Mouse (Mus musculus): ENCODE measurements around the gene Myo9b.
"Not testable (repeated sequence)": the region's sequence is repeated elsewhere in the genome, so short reads cannot be mapped to it uniquely, and the experiment has no call there.

Myo9b gene

DNA sequence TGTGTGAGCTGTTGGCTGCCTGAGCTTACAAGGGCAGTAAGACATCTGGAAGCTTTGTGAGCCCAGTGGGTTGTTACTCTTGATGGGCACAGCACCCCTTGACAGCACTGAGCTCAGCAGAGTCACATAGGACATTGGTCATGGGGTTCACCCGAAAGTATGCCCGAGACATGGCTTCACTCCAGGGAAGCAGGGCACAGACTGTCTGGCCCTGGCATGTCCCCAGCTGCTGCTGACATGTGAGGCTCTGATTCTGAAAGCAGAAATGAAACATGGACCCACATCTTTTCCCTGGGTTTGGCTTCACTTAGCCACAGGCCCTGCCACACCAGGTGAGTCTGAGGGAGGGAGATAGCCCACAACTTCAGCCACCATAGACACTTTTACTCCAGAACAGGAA lies 24.3 kb downstream of the Myo9b start:
- no peak for DNase-seq (ENCODE audit: extremely low spot score)

DNA sequence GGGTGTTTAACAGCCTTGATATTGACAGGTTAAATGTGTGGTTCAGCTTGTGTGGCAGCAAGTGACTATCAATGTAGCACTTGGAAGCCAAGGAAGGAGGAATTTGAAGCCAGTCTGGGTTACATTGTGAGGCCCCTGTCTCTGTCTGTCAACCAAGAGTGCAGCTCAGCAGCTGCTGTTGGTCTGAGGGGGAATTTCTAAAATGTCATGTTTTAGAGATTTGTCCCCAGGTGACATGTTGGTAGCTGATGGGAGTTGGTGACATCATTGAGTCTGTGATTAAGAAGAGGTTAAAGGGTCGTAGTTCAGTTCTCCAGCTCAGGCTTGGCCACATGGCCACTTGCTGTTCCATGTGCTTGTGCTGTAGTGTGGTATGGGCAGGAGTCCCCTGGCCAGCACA lies 24.9 kb downstream of the Myo9b start:
- no peak for DNase-seq (ENCODE audit: extremely low spot score)

DNA sequence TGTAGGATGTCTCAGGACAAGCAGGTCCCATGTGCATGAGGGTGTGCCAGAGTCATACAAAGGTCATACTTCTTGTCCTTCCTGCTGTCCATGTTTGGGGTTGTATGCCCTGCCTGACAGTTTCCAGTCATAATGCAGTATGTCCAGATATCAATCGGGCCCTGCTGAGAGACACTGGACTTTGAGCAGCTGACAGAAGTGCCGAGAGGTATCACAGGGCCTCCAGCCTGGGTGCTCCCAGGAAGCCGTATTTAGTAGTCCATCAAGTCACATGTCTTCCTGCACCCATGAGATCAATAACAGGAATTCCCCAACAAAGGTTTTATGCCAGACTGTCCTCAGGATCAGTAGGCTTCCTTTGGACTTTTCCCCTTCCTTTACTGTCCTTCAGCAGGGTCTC lies 27.2 kb downstream of the Myo9b start:
- DNase-seq (ENCODE audit: extremely low spot score): no peak

- DNase-seq (ENCODE audit: extremely low spot score): no peak
These were observed 30.3 kb downstream of the Myo9b start for GRCm38 (mm10) chr8:71302788-71303187.

DNA sequence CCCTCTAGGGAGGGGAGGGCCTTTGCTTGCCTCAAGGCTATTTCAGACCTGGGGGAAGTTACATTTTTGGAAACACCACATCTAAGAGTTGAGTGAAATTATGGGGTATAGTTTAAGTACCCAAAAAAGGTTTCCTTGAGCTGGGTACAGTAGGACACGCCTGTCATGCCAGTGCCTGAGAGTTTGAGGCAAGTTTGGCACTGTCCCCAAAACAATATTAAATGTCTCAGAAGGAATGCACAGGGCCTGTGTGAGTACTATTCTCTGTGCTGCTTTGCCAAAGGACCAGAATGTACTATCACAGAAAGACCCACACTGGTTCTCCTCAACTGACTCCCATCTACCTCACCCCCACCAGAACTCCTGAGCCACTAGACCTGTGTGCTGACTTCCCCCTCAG lies 31.1 kb downstream of the Myo9b start:
- no peak for DNase-seq (ENCODE audit: extremely low spot score)

DNA sequence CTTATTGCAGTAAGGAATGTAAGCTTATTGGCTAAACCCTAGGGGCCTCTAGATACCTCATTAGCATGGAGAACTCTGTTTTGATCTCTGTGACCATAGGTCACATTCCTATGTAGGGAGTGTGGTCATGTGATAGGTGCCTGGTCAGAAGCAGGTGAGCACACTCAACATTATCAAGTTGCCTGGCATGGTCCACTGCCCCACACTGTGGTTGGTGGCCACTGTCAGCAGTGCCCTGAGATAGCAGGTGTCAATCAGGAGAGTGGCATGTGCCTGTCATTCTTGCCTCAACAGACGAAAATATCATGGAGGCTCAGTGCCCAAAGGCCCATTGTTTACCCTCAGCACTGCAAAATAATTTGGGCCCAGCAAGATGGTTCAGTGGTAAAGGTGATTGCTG lies 33.5 kb downstream of the Myo9b start:
- no peak for DNase-seq (ENCODE audit: extremely low spot score)

- no peak for DNase-seq (ENCODE audit: extremely low spot score)
These were observed 34.9 kb downstream of the Myo9b start for GRCm38 (mm10) chr8:71307371-71307770.

GRCm38 (mm10) chr8:71307913-71308312 lies 35.4 kb downstream of the Myo9b start:
- no peak for DNase-seq (ENCODE audit: extremely low spot score)

DNA sequence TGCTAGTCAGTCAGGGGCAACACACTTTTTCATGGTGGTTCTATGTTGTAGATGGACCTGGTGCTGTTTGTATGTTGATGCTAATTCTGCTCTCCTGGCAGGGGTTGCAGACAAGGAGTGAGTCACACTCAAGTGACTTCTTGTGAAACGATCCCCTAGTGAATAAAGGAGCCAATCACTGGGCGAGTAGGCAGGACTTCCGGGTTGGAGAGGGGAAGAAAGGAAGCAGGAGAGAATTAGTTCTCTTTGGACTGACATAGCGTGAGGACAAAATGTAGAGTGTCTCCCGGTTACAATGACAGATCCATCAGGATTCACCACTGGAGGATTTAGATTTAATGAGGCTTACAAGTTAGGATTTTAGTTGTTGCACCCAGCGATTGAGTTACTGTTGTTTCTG lies 37.9 kb downstream of the Myo9b start:
- DNase-seq (ENCODE audit: extremely low spot score): no peak

DNA sequence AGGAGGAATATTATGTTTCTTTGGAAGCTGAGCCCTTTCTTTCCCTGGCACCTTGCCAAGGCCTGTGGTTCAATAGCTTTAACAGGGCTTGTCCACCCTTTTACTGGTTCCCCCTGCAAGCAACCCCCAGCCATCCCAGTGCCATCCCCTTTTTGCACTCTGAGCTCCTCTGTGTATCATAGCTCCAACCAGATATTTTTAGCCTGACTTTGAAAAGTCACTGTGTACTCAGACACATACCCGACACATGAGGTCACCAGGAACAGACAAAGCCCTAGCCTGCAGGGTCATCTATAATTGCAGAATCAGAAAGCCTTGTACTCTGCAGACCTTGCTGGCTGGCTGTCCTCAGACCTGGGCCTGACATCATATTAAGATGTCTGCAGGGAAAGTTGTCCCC lies 40.2 kb downstream of the Myo9b start:
- peak; percentile 11 for DNase-seq (ENCODE audit: extremely low spot score)

- no peak for DNase-seq (ENCODE audit: extremely low spot score)
These were observed 41.4 kb downstream of the Myo9b start for GRCm38 (mm10) chr8:71313951-71314350.

DNA sequence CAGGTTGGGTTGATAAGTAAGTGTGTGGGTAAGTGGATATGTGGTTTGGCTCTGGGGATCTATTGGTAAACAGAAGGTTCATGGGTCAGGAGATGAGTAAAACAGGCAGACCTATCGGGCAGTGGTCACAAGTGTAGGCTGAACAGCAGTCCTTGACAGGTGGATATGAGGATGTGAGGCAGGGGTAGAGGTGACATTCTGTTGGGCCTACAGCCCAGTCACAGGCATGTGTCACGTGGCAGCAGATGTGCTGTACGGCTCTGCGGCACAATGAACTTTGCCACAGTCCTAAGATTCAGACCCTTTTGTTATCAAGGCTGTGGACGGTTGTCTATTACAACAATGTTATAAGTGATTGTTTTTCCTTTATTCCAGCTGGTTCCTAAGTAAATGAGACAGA lies 43.5 kb downstream of the Myo9b start:
- DNase-seq (ENCODE audit: extremely low spot score): no peak

GRCm38 (mm10) chr8:71316486-71317031 lies 44.0 kb downstream of the Myo9b start:
- DNase-seq (ENCODE audit: extremely low spot score): no peak

GRCm38 (mm10) chr8:71318610-71319009 lies 46.1 kb downstream of the Myo9b start:
- not testable (repeated sequence) for DNase-seq (ENCODE audit: extremely low spot score)

- DNase-seq (ENCODE audit: extremely low spot score): not testable (repeated sequence)
These were observed 47.2 kb downstream of the Myo9b start for GRCm38 (mm10) chr8:71319760-71320159.

DNA sequence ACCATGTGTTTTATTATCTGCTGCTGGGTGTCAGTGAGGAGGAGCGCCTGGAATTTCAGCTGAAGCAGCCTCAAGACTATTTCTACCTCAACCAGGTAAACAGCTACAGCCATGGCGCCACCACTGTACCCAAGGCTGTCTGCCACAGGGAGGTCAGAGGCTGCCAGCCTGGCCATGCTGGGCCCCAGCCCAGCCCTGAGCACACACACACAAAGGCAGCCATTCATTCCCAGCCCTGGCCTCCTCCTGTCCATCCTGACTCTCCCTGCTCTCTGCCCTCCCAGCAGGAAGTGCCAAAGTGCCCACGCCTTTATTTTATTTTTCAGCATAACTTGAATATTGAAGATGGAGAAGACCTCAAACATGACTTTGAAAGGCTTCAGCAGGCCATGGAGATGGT lies 50.4 kb downstream of the Myo9b start:
- no peak for DNase-seq (ENCODE audit: extremely low spot score)

- no peak for DNase-seq (ENCODE audit: extremely low spot score)
These were observed 52.3 kb downstream of the Myo9b start for GRCm38 (mm10) chr8:71324848-71325247.

- DNase-seq (ENCODE audit: extremely low spot score): not testable (repeated sequence)
These were observed 65.3 kb downstream of the Myo9b start for GRCm38 (mm10) chr8:71337834-71338233.

DNA sequence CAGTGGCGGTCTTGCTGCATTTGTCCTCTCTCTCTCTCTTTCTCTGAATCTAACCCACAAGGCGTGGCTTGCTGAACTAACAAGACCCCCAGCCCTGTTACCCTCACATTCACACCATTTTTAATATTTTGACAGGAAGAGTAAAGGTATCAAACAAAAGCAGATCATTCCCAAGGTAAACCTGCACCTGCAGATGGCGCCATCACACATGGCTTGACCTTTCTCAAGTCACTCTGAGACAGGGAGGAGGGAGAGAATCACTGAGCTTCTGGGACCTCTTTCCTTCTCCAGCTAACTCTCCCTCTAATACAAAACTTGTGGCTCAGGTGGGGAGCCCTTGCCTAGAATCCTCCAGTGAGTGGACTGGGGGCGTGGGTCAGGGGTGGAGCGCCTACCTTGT lies 68.1 kb downstream of the Myo9b start:
- peak; percentile 37 for DNase-seq (ENCODE audit: extremely low spot score)

DNA sequence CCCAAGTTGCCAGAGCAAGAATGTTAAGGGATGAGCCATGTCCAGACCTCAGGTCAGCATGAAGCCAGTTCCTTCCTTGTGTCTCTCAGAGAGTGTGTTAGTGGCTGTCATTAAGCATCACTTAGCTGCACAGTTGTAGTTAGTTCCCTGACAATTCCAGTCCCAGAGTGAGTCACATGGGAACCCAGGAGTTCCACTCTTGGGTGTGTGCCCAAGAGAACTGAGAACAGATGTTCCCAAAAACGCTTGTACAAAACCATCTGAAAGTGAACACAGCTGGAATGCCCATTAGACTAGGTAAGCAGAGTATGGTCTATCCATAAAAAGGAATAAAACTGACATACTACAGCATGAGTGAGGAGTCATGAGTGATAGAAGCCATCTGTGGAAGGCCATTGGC lies 74.1 kb downstream of the Myo9b start:
- DNase-seq (ENCODE audit: extremely low spot score): no peak

GRCm38 (mm10) chr8:71351117-71351516 lies 78.6 kb downstream of the Myo9b start:
- DNase-seq (ENCODE audit: extremely low spot score): no peak

DNA sequence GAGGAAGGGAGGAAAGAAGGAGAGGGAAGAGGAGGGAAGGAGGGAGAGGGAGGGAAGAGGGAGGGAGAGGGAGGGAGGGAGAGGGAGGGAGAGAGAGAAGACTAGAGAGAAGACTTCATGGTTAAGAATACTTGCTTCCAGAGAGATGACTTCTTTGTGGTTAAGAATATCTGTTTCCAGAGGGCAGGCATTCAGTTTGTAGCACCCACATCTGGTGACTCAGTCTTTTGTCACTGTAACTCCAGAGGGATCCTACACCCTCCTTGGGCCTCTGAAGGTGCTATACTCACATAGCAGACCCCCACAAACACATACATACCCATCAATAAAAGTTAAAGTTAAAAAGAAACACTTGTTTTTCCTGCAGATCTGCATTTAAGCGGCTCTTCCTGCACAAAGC lies 79.0 kb downstream of the Myo9b start:
- no peak for DNase-seq (ENCODE audit: extremely low spot score)

GRCm38 (mm10) chr8:71358026-71358425 lies 85.5 kb downstream of the Myo9b start:
- DNase-seq (ENCODE audit: extremely low spot score): no peak

DNA sequence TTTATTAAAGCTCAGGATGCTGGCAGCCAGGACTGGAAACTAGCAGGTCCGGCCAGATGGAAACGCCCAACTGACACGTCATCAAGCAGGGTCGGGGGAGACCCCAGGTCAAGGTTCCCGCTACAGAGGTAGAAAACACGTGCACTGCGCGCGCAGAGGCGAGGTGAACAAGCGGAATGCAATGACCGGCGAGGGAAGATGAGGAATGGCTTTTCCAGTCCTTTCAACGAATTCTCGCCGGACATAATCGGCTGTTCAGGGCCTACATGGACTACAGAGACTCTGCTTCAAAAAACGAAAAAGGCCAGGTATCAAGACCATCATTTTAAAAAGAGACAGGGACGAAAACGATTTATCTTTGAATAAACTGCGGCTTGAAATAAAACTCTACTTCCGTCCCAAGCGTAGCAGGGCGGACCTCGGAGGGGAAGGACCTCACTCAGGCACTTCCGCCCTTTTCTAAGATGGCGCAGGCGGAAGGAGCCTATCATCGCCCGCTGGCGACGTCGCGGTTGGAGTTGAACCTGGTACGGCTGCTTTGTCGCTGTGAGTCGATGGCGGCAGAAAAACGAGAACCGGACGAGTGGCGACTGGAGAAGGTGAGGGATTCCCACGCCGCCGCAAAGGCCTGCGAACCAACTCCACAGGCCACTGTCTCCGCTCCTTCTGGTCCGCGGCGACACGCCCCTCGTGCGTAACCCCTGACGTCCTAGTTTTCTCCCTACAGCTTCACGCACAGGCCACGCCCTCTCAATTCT lies 94.4 kb downstream of the Myo9b start, which contains the start of gene Use1:
Use1 (plus strand) TSS at position 78 of the 758 bp plus-strand sequence.
- peak; percentile 92 for DNase-seq (ENCODE audit: extremely low spot score)

Measured in embryo, embryonic 9.5 days (tissue).